Mouse (Mus musculus): ENCODE measurements around the gene Apopt1.

Gene Apopt1

DNA sequence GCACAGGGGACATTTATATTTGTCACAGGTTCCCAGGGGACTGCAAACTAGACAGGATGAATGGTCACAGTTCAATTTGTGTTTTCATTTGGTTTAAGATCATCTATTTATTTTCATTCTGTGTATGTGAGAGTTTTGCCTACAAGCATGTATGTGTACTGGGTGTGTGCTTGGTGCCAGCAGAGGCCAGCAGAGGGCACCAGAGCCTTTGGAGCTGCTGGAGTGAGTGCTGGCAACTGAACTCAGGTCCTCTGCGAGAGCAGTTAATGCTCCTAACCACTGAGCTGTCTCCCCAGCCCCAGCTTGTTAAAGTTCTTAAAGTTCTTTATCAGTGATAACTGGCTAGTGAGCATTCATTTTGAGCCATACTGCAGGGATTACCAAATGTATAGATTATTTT is 66.5 kb downstream of the Apopt1 start:
- no peak for DNase-seq

DNA sequence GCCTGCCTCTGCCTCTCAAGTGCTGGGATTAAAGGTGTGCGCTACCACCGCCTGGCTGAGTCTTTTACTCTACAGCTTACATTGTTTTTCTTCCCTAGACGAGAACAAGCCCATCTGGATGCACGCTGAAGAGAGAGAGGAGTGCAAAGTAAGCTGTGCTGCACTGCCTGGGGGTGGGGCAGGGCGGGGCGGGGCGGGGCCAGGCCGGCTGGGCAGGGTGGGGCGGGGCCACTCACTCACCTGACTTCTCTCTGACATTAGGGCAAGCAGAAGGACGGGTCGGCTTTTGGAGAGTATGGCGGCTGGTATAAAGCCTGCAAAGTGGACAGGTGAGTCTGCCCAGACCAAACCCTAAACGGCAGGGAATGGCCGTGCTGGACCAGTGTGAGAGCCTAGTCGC is 72.1 kb downstream of the Apopt1 start:
- no peak for DNase-seq

DNA sequence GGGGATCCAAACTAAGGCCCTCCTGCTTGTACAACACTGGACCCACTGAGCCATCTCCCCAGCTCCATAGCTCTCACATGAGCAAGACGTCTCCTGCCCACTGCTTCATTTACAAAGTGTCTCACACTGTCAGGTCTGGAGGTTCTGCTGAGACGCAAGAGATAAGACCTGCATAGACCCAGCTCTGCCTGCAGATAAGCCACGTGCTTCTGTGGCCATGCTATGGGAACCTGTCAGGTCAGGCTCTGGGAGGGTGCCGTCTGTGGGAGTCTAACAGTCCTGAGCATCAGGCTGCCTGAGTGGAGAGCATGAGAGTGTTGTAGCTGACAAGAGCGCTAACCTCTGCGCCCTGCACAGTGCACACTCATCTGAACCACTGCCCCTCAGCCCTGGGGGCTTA is 74.0 kb downstream of the Apopt1 start:
- DNase-seq, result no peak

DNA sequence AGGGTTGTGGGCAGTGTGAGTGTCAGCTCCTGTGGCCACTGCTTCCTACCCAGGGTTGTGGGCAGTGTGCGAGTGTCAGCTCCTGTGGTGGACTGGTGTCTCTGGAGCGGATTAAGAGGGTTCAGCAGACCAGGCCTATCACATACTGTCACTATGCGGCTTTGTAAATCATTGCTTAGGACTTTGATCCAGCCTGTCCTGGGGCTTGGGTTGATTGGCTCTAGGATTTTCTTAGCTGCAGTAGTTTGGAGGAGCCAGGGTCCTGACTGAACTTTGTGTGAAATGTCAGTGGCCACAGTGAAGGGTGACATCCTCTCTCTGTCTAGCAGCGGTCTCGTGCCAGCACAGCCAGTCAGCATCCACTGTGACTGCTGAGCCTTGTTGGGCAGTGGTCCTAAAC is 77.0 kb downstream of the Apopt1 start:
- no peak for DNase-seq

DNA sequence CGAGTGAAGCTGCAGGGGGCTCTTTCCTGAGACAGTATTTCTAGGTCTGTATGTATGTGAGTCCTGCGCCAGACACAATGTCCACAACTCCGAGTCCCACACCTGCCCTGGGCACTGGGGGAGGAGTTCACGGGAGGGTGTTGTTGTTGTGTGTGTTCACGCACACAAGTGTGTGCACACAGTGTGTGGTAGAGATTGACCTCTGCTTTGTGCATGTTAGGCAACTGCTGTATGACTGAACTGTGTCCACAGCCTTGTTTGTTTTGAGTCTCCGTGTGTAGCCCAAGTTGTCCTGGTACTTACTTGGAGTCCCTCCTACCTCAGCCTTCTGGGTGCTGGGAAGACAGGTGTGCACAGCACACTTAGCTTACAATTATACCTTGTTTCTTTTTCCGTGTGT is 77.6 kb downstream of the Apopt1 start:
- DNase-seq, result no peak

DNA sequence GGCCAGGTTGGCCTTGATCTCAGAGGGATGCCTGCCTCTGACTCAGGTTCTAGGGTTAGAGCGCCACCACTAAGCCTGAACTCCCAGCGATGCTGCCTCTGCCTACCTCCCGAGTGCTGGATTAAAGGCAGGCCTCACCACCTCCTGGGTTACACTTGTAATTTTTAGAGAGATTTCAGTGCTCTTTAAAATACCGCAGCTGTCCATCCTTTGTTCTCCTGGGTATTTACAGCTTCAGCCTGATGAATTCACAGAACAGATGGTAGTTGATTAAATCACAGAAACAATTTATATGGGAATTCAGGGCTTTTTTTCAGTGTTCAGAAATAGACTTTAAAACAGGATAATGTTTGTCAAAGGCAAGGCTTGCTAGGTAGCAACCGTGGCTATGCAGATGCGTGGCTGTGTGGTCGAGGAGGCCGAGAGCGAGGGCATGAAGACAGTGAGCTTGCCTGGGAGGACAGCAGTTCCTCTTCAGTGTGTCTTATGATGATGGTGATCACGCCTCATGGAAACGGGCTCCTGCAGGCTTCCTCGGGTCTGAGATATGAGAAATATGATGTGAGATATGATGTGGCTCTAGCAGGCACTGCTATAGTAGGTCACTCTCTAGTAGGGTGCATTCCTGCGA is 78.5 kb downstream of the Apopt1 start:
- no peak for DNase-seq

DNA sequence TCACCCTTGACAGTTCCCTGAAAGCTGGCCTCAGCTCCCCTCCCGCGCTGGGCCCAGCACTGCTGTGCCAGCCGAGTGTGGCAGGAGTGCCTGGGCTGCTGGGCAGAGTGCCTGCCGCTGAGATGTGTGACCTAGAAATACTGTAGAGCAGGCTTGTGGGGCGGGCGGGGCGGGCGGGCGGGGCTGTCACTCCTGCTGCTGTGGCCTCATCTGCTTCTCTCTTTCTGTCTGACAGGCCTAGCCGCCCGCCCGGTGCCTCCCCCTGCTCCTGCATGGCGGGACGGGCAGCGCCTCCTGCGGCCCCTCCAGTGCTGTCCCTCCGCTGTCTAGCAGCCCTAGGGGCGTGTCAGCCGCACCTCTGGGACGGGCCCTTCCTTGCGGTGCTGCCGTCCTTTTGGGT is 81.0 kb downstream of the Apopt1 start:
- no peak for DNase-seq

DNA sequence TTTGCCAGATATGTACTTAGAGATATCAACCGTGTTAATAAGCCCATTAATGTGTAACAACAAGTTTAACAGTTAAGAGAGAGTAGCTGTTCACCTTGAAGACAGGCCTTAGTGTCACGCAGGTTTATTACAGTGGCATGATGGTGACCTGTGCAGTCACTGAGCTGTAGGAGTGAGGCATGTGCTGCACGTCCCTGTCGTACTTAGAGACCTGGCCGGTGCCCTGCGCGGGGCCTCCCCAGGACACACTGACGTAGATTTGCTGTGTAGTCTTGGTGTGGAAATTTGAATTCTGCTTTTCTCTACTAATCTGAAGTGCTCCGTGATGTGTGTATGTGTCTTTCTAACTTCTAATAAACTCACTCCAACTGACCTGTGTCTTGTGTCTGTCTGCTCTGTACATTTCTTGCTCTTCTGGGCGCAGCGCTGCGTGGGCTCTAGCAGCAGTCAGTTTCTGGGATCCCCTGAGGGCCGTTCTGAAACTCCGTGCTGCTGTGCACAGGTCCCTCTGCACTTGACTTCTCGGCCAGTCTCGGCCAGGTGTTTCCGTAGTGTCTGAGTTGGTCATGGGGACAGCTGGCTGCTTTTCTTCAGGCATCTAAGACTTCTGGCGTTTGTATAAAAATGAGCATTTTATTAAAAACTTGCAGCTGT is 81.6 kb downstream of the Apopt1 start:
- no peak for DNase-seq

DNA sequence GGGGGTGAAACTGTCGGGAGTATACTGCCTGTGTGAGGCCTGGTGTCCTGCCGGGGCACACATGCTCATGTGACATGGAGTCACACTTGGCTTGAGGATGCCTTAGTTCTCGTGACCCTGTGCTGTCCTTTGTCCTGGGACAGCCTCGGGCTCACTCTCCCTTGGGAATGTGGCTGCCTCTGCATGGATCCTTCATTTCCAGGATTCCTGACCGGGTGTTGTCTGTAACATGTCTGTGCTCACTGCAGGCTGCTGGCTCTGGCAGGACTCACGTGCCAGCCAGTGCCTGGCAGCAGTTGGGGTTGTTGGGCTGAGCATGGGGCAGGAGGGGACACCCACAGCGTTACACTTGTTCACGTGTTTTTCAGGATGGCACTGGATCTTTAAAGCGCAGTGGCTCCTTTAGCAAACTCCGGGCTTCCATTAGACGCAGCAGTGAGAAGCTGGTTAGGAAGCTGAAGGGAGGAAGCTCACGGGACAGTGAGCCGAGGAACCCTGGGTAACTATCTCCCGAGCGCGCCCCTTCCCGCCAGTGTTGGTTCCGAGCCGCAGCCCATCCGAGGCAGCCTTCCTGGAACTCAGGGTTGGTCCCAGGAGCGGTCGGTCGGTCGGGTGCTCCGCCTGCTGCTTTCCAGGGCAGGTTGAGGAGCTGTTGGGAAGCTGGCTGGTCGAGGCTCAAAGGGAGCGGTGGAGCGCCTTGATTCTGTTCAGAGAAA is 82.3 kb downstream of the Apopt1 start:
- DNase-seq, result no peak

DNA sequence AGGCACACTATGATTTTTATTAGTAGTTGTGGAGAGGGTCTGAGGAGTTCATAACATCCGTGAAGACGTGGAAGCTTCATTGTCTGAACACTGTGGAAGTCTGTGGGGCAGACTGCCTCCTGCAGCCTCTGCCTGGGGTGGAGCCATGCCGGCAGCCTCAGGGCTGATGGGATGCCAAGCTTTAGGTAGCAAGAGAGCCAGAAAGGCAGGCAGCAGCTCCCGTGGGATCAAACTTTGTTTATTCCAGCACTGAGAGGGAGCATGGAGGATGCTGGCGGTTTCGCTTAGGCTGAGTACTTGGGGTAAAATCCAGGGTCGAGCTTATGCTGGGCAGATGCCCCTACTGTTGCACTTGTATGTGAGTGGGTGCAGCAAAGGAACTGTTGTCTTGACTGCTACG is 84.2 kb downstream of the Apopt1 start:
- no peak for DNase-seq

DNA sequence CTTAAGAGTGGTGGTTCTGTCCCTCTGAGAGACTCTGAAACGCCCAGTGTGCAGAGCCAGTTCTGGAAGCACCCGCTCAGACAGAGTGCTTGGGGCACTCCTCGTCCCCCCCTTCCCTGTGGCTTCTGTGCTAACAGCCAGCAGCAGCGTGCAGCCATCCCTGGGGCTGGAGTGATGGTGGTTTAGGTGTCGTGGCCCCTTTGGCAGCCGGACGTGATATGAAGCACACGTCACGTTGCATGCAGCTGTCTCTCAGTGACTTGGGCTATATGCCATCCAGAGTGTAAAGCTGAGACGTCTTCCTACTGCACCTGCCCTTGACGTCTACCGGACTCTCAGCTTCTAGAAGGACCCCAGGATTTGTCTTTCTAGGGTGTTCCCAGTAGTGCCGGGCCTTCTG is 85.4 kb downstream of the Apopt1 start:
- DNase-seq, result no peak

DNA sequence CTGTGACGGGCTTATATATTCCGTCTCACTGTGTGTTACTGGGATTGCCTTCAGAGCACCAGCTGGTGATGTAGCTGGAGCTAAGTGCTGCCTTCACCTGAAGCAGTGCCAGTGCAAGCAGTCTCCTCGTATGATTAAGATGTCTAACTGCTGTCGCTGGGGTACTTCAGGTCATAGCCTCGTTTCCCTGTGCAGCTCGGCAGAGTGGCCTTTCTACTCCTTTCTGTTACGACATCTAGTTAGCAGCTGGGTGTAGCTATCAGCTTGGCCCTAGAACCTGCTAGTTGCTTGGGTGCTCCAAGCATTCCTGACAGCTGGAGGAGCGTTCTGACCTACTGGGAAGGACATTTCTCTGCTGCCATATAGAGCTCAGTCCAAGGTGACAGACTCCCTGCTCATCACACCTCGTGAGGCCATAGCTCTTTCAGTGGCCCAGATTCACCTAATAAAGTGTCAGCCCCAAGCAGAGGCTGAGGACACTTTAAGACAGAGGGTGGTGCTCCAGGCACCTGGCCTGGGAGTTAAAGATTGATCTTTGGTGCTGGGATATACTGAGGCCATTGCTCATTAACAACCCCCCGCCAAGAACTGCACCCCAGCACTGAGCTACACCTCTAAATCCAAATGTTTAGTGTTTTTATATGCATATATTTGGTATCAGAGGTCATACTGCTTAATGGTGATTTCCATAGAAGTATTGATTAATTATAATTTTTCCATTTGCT is 87.6 kb downstream of the Apopt1 start:
- no peak for DNase-seq

DNA sequence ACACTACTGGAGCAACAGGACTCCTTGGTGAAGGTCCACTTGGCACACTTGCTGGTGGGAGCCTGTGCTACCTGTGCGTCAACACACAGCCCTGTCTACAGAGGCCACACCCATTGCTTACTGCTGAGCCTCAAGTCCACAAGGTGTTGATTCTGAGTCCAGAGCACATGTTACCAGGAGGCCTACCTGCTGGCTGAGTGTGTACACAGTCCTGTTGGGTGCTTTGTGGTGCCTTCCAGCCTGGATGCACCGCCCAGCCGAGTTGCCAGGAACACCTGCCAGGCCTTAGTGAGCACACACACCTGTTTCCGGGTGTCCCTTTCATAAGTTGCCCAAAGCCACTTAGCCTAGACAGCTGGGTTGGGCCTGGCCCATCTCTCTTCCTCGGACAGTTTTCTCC is 90.5 kb downstream of the Apopt1 start:
- no peak for DNase-seq
